Mouse (Mus musculus) midbrain, embryonic 13.5 days (tissue): ENCODE results near the gene Alad. TPM values are rescaled to one million over a fixed set of nuclear protein-coding genes. Genes with fewer than 3 reads are reported as not detected.

ENCODE experiments used
- polyA plus RNA-seq: library from polyadenylated mRNA; unstranded; fragments of >200 nt; fragmentation: Nextera tagmentation; extraction: Ambion mirVana; gene quantifications from 2 replicates; pipeline ENCODE4 v1.2.1, GENCODE M21; 2015

The Alad gene
- polyA plus RNA-seq, 1 experiment from 2014 or later = 65.4 TPM

Other genes starting within 250 kb of the Alad start
- 23.6 and 24.0 TPM in 2 replicates for gene Fkbp15, start 159.4 kb downstream of the Alad start, polyA plus RNA-seq
- gene Slc31a1, start 159.2 kb downstream of the Alad start, polyA plus RNA-seq = 37.9 and 38.2 TPM in 2 replicates
- gene Cdc26, start 111.3 kb downstream of the Alad start, polyA plus RNA-seq = 116 and 120 TPM in 2 replicates
- 18.4 and 19.1 TPM in 2 replicates for gene Prpf4, start 111.1 kb downstream of the Alad start, polyA plus RNA-seq
- 0.11 and 0.23 TPM in 2 replicates for gene Rnf183, start 84.7 kb downstream of the Alad start, polyA plus RNA-seq
- gene Wdr31, start 49.0 kb downstream of the Alad start, polyA plus RNA-seq = 9.6 and 10.8 TPM in 2 replicates
- 0.44 and 0.86 TPM in 2 replicates for gene Bspry, start 39.9 kb downstream of the Alad start, polyA plus RNA-seq
- 13.2 and 14.3 TPM in 2 replicates for gene Hdhd3, start 16.5 kb downstream of the Alad start, polyA plus RNA-seq
- 81.3 and 87.2 TPM in 2 replicates for gene Pole3, start 5.2 kb upstream of the Alad start, polyA plus RNA-seq
- gene 4933430I17Rik, start 5.5 kb upstream of the Alad start, polyA plus RNA-seq = 1.1 and 1.5 TPM in 2 replicates
- gene Rgs3, start 39.9 kb upstream of the Alad start, polyA plus RNA-seq = 65.9 and 70.0 TPM in 2 replicates